Mouse (Mus musculus) CD4-positive, CD25-positive, alpha-beta regulatory T cell, adult 4 months (primary cell): ENCODE data around the gene Prss29. TPM values are rescaled to one million over a fixed set of nuclear protein-coding genes. Genes with fewer than 3 reads are reported as not detected.

Source experiments
- ATAC-seq: one replicate; pipeline ENCODE4 v1.8.0; 2017
- polyA plus RNA-seq, 2 experiments: library from polyadenylated mRNA; unstranded; fragments of 100-300 nt; shearing (Covaris generic); gene quantifications; one replicate each; pipeline ENCODE4 v1.2.1; 2017

Prss29 gene
- polyA plus RNA-seq, 2 experiments from 2014 or later, result not detected

DNA sequence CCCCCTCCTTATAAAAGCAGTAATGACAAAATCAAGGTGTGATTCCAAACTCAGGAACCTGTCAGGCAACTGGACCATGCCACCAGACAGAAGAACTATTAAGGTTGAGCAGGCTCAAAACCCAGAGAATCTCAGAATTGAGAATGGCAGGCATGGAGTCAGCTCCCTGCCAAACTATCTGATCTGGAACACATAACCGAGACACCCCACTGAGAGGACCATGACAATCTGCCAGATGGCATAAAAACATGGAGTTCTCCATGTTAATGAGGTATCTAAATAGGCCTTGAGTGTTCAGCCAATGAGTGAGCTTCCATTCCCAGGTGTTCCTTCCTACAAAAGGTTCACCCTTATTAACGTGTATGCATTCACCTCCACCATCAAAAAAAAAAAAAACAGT is 42.8 kb downstream of the Prss29 start:
- no peak for ATAC-seq

- ATAC-seq, result no peak
Observed at GRCm38 (mm10) chr17:25363726-25364125, 45.3 kb downstream of the Prss29 start.

DNA sequence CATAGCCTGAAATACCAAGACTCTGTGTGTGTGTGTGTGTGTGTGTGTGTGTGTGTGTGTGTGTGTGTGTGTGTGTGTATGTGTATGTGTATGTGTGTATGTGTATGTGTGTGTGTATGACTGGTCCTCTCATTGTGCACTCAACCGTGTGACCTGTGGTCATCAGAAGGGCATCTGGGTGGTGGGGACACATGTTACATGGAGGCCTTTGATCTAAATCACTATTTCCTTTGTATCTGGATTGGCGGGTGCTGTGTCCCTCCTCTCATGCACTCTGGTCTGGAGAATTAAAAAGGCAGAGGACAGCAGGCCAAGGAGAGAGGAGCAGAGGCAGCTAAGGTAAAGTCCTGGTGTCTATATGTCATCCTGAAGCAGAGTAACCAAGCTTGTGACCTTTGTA is 47.6 kb downstream of the Prss29 start, which contains the start of gene Tpsb2:
Tpsb2 (plus strand) TSS at position 301 of the 400 bp plus-strand sequence.
- no peak for ATAC-seq

DNA sequence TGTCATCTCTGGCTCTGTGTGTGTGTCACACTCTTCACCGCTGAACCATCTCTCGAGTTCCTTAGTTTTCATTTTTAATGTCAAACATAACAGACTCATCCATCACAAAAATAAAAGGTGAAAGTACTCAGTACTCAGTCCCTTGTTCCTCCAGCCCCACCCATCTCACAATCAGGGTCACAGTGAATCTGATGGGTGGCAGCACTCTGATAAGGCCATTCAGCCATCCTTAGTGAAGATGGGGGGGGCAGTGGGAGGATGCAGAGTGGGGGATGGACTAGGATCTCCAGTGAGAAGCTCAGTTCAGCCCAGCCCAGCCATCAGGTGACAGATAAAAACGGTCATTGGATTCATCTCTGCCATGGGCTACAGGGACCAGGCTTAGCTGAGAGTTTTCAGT is 50.5 kb downstream of the Prss29 start, which contains the start of gene Tpsg1:
Tpsg1 (plus strand) TSS at position 301 of the 400 bp plus-strand sequence.
- no peak for ATAC-seq

Other genes with a start within 250 kb of the Prss29 start
- under 1 TPM; 0.56 to 0.79 TPM for gene Tmem204, start 235.1 kb upstream of the Prss29 start, polyA plus RNA-seq
- 10 to 100 TPM; 24.4 to 36.8 TPM for gene Telo2, start 202.7 kb upstream of the Prss29 start, polyA plus RNA-seq
- not detected for gene Ptx4, start 197.9 kb upstream of the Prss29 start, polyA plus RNA-seq
- 10 to 100 TPM; 18.2 to 33.2 TPM for gene Clcn7, start 185.3 kb upstream of the Prss29 start, polyA plus RNA-seq
- not detected for gene Ccdc154, start 156.2 kb upstream of the Prss29 start, polyA plus RNA-seq
- not detected for gene Gm38655, start 143.2 kb upstream of the Prss29 start, polyA plus RNA-seq
- 10 to 100 TPM; 15.6 to 20.7 TPM for gene BC003965, start 134.1 kb upstream of the Prss29 start, polyA plus RNA-seq
- 10 to 100 TPM; 18.4 to 30.0 TPM for gene Unkl, start 130.3 kb upstream of the Prss29 start, polyA plus RNA-seq
- 10 to 100 TPM; 76.7 to 77.2 TPM for gene Gnptg, start 78.5 kb upstream of the Prss29 start, polyA plus RNA-seq
- gene Tsr3, start 78.5 kb upstream of the Prss29 start, polyA plus RNA-seq, result 10 to 100 TPM; 35.1 to 36.0 TPM
- 10 to 100 TPM; 14.4 to 31.1 TPM for gene Baiap3, start 62.3 kb upstream of the Prss29 start, polyA plus RNA-seq
- 100 to 1,000 TPM; 417 to 488 TPM for gene Ube2i, start 44.0 kb upstream of the Prss29 start, polyA plus RNA-seq
- gene Prss34, start 20.3 kb upstream of the Prss29 start, polyA plus RNA-seq, result not detected
- gene Prss28, start 10.0 kb upstream of the Prss29 start, polyA plus RNA-seq, result not detected
- gene Tpsab1, start 26.9 kb downstream of the Prss29 start, polyA plus RNA-seq, result not detected
- gene Tpsb2, start 47.7 kb downstream of the Prss29 start, polyA plus RNA-seq, result not detected
- not detected for gene Tpsg1, start 50.6 kb downstream of the Prss29 start, polyA plus RNA-seq
- not detected for gene Cacna1h, start 115.1 kb downstream of the Prss29 start, polyA plus RNA-seq
- gene Tekt4, start 136.0 kb downstream of the Prss29 start, polyA plus RNA-seq, result not detected
- not detected for gene Sstr5, start 178.6 kb downstream of the Prss29 start, polyA plus RNA-seq